Mouse (Mus musculus) layer of hippocampus, adult 18-20 months (tissue): ENCODE measurements at regions not wholly inside any gene's neighbourhood (a gene's known extent, or its start where the extent isn't known, plus 50 kb on each side); places are given as distances from the start of the nearest gene placed in this dataset.
"Not testable (repeated sequence)": the region's sequence is repeated elsewhere in the genome, so short reads cannot be mapped to it uniquely, and the experiment has no call there.

Source experiments
- DNase-seq, 2 experiments: peaks; one replicate each; pipeline ENCODE4 v3.0.0; 2022; ENCODE audit warnings: low spot score in 2 of 2

GRCm38 (mm10) chr12:119527760-119528159 lies 213.7 kb downstream of the Macc1 start:
- DNase-seq, result no peak

GRCm38 (mm10) chr12:119548376-119548775 lies 234.3 kb downstream of the Macc1 start:
- DNase-seq, result not testable (repeated sequence)

DNA sequence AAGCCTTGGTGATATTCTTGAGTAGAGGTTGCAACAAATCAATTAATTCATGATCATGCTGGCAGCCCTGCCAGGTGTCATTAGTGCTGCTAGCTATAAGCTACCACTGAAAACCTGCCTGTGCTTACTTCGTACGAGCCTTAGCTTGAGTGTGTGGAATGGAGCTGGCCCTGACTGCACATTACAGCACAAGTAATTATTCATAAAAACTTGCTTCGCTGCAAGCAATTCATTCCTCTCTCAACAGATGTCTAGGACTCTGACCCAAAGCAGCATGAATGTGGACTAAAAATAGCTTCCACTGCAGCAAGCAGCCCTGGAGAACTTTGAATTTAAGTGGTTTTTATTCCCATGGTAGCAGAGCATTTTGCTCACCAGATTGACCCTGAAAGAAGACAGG lies 262.6 kb downstream of the Macc1 start:
- DNase-seq, result peak in 1 of 2 experiments; percentile 10

GRCm38 (mm10) chr12:119577280-119577679 lies 263.2 kb downstream of the Macc1 start:
- no peak for DNase-seq

GRCm38 (mm10) chr12:119601361-119601760 lies 287.3 kb downstream of the Macc1 start:
- DNase-seq, result no peak

- no peak for DNase-seq
Observed at GRCm38 (mm10) chr12:119624238-119624637, 310.2 kb downstream of the Macc1 start.

GRCm38 (mm10) chr12:119655366-119655765 lies 290.3 kb upstream of the Tmem196 start:
- no peak for DNase-seq
